Mouse (Mus musculus) liver, embryonic 14.5 days (tissue): ENCODE measurements around the gene Cryaa. TPM values are rescaled to one million over a fixed set of nuclear protein-coding genes. Genes with fewer than 3 reads are reported as not detected.

Experiments
- ATAC-seq: fragments of 200-750 bp; cut with Nextera tagmentation; 2 replicates; pipeline ENCODE4 v1.8.0; 2017; ENCODE audit warnings: moderate number of reproducible peaks, mild to moderate bottlenecking, moderate library complexity; ENCODE audit not compliant: insufficient read depth
- DNase-seq, 3 experiments: peaks; one replicate each; pipeline ENCODE4 v3.0.0-alpha.2; 2012 to 2013; ENCODE audit warnings: low read depth in 3 of 3, low spot score in 3 of 3
- H3K27ac ChIP-seq: fragments of 300-500 bp; sonication (generic); 2 replicates; pipeline ENCODE4 v1.5.1; 2014; ENCODE audit warnings: moderate library complexity, mild to moderate bottlenecking, control low read depth, inconsistent platforms
- H3K27me3 ChIP-seq: fragments of 300-500 bp; sonication (generic); 2 replicates; pipeline ENCODE4 v1.6.1; 2014; ENCODE audit warnings: mild to moderate bottlenecking, low read length, moderate library complexity; ENCODE audit not compliant: control insufficient read depth, insufficient read depth
- H3K36me3 ChIP-seq: fragments of 300-500 bp; sonication (generic); replicated peaks from 2 replicates; pipeline ENCODE4 v1.6.1; 2014; ENCODE audit warnings: low read depth; ENCODE audit not compliant: control insufficient read depth, insufficient read depth
- H3K4me1 ChIP-seq, 2 experiments: fragments of 200-500 bp in 1 of 2; fragments of 300-500 bp in 1 of 2; sonication (generic) in 1 of 2; replicated peaks; 2 replicates each; pipeline ENCODE4 v1.6.1; 2012 to 2014; ENCODE audit warnings: antibody characterized with exemption in 1 of 2, inconsistent platforms in 1 of 2, low read length in 1 of 2; ENCODE audit not compliant: control insufficient read depth in 2 of 2, insufficient read depth in 2 of 2
- H3K4me2 ChIP-seq: fragments of 300-500 bp; sonication (generic); 2 replicates; pipeline ENCODE4 v1.6.1; 2014; ENCODE audit warnings: low read depth, mild to moderate bottlenecking, control low read depth, moderate library complexity
- H3K4me3 ChIP-seq, 2 experiments: fragments of 200-500 bp in 1 of 2; fragments of 300-500 bp in 1 of 2; sonication (generic) in 1 of 2; 2 replicates each; pipeline ENCODE4 v1.5.1; 2012 to 2014; ENCODE audit warnings: low read depth in 2 of 2, low read length in 2 of 2, mild to moderate bottlenecking in 2 of 2, control low read depth in 1 of 2, inconsistent platforms in 1 of 2, moderate library complexity in 1 of 2; ENCODE audit not compliant: insufficient read depth in 1 of 2
- H3K9ac ChIP-seq: fragments of 300-500 bp; sonication (generic); replicated peaks from 2 replicates; pipeline ENCODE4 v1.6.1; 2014; ENCODE audit warnings: mild to moderate bottlenecking, control low read depth, moderate library complexity
- H3K9me3 ChIP-seq: fragments of 300-500 bp; sonication (generic); 2 replicates; pipeline ENCODE4 v1.6.1; 2016; ENCODE audit warnings: low read length, mixed read lengths; ENCODE audit not compliant: control insufficient read depth
- CTCF ChIP-seq: IDR thresholded peaks from 2 replicates; pipeline ENCODE4 v1.5.1; 2016; ENCODE audit warnings: antibody characterized with exemption, low read depth, control low read depth
- EP300 ChIP-seq: IDR thresholded peaks from 2 replicates; pipeline ENCODE4 v1.6.1; 2016; ENCODE audit warnings: antibody characterized with exemption, low read depth
- WGBS: fragments of 180-500 bp; shearing (Covaris S2); extraction: QIAGEN DNeasy Blood & Tissue Kit; methylation state at CpG from one replicate; pipeline ENCODE4 v1.1.7; 2014; ENCODE audit not compliant: insufficient replicate concordance; 5-methylcytosine and 5-hydroxymethylcytosine counted together
- polyA plus RNA-seq, 2 experiments: library from polyadenylated mRNA; depleted of rRNA in 1 of 2; stranded (reverse) in 1 of 2; unstranded in 1 of 2; fragments of >200 nt; fragmentation: Nextera tagmentation in 1 of 2; extraction: Ambion mirVana in 1 of 2; gene quantifications; 2 replicates each; pipeline versions ENCODE4 v1.2.1 to v1.2.3; 2012 to 2014

Cryaa gene
- polyA plus RNA-seq (2012; rRNA removed) (not detected in 2 replicates), polyA plus RNA-seq (2014; fragmentation: Nextera tagmentation; extraction: Ambion mirVana) (not detected in 2 replicates)

DNA sequence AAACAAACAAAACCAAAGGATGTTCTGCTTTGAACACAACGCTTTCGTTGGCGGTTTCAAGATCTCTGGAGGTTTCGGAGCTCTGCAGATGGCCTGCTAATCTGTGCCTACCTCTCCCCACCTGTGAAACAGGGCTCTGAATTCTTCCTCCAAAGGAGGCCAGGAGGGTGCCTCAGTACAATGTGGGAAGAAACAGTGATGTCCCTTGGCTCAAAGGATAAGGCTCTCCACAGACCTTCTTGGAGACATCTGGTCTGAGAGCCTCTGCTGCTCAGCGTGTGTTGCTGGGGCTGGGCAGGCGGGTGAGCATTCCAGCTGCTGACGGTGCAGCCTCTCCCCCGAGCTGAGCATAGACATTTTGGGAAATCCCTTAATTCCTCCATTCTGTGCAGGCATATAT, at the start of gene Cryaa:
Gene Cryaa (plus strand): TSS at position 301 of the 400 bp plus-strand sequence.
- TF ChIP-seq CTCF (no peak), EP300 (no peak)
- Histone ChIP-seq H3K4me2 (no peak within 1 kb of the TSS), H3K9me3 (no peaks in the 10 kb centered on the region), H3K4me3 (no peak within 1 kb of the TSS), H3K9ac (no peak within 1 kb of the TSS), H3K36me3 (no peaks in the 10 kb centered on the region), H3K27ac (no peak within 1 kb of the TSS), H3K27me3 (no peaks in the 10 kb centered on the region), H3K4me1 (no peaks in the 10 kb centered on the region)
- ATAC-seq (no peak), DNase-seq (no peak)
- 68% methylated on average over 8 of the region's 8 CpGs for WGBS

DNA sequence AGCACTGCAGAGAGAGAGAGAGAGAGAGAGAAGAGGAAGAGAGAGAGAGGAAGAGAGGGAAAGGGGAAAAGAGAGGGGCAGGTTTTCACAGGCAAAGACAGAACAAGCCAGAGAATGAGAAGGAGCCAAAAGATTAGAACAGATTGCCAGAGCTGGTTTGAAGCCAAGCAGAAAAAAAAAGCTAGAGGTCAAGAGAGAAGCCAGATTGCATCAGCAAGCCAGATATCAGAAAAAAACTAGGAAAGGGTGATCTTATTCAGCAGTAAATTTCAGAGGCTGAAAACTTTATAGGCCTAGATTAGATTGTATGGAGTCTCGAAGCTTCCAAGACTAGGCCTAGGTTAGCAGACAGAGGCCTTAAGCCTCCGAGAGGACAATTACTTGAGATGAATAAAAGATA, 49.6 kb upstream of the Cryaa start:
- H3K9ac ChIP-seq: no peak overlapping the region
- no peak overlapping the region for H3K4me2 ChIP-seq
- no peak for DNase-seq
- H3K9me3 ChIP-seq: no peaks in the 10 kb centered on the region
- H3K4me3 ChIP-seq: no peak overlapping the region
- ATAC-seq: no peak
- 74% methylated on average over 2 of the region's 2 CpGs for WGBS
- H3K4me1 ChIP-seq: no peaks in the 10 kb centered on the region
- TF ChIP-seq CTCF: no peak
- H3K27ac ChIP-seq: no peak overlapping the region
- H3K36me3 ChIP-seq: no peaks in the 10 kb centered on the region
- H3K27me3 ChIP-seq: no peaks in the 10 kb centered on the region

DNA sequence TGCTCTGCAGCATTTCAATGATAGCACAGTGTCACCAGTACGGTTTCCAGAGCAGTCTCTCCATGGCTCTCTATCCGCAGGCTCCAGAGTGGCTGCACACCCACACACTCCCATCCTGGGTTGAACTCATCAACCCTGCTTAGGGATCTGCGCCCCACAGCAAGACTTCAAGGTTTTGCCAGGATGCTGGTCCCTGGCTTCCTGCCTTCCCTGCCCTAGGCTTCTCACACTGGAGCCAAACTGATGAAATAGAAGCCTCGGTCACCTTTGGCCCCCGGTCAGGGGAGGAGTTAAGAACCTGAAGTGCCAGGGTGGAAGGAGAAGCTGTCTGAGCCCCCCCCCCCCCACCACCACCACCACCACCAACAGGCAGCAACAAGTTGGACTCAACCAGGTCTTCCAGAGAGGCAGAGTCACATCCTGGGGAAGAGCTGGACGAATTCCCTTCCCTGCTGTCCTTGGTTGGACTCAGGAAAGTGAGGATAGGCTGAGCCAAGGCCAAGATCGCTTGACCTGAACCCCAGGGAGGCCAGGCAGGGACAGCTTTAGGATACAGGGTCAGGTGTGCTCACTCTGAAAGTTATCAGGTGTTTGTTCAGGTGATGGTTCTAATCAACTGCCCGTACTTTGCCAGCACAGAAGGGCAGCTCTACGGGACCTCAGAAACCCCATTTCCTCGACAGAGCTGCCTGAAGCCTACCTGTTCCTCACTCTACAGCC, 46.4 kb upstream of the Cryaa start:
- no peak overlapping the region for H3K4me2 ChIP-seq
- H3K4me3 ChIP-seq: no peak overlapping the region
- peaks cover 13% of the 10 kb centered on the region for H3K27me3 ChIP-seq
- TF ChIP-seq EP300 (no peak), CTCF (no peak)
- no peak overlapping the region for H3K9ac ChIP-seq
- no peaks in the 10 kb centered on the region; a peak in 1 of 4 replicates for H3K4me1 ChIP-seq
- H3K27ac ChIP-seq: no peak overlapping the region
- H3K36me3 ChIP-seq: no peaks in the 10 kb centered on the region
- DNase-seq (no peak), ATAC-seq (no peak)
- H3K9me3 ChIP-seq: no peaks in the 10 kb centered on the region
- WGBS: 59% methylated on average over 10 of the region's 10 CpGs

DNA sequence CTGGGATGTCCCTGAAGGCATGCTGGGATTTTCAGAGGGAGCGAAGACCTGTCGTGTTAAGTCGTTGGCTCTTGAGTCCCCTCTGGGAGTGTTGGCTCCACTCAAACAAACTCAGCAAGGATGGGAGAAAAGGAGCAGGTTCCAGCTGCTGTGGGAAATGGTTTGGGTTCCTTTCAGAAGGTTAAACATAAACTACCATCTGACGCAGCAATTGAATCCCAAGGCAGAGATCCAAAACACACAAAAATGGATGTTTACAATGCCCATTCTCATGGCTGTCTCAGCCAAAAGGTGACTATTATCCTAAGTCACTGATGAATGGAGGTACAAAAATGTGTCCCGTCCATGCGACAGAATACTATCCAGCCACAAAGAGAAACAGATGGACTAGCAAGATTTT, 44.6 kb upstream of the Cryaa start:
- TF ChIP-seq CTCF (no peak), EP300 (no peak)
- no peak for ATAC-seq
- no peak overlapping the region for H3K27ac ChIP-seq
- H3K27me3 ChIP-seq: peaks cover 31% of the 10 kb centered on the region
- H3K9ac ChIP-seq: no peak overlapping the region
- no peak for DNase-seq
- H3K4me3 ChIP-seq: no peak overlapping the region
- no peak overlapping the region for H3K4me2 ChIP-seq
- no peaks in the 10 kb centered on the region for H3K9me3 ChIP-seq
- H3K4me1 ChIP-seq: peaks cover 0 to 3% of the 10 kb centered on the region in 2 experiments; a peak in 2 of 4 replicates
- WGBS: 65% methylated on average over 6 of the region's 6 CpGs
- H3K36me3 ChIP-seq: no peaks in the 10 kb centered on the region

DNA sequence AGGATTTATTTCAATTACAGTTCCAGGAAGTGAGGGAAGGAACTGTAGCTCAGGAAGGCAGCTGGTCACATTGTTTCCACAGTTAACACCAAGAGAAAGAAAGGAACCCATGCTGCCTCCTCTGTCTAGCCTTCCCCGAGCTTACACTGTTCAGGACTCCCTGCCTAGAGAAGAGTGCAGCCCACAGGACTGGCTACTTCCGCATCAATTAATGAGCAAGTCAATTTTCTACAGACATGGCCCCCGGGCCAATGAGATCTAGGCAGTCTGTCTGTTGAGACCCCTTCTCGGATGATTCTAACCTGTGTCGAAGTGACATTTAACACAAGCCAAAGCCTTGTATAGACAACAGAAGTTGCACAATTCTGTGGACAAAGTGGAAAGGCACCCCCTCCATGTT, 42.7 kb upstream of the Cryaa start:
- H3K27ac ChIP-seq: no peak overlapping the region
- DNase-seq: no peak
- 46% methylated on average over 5 of the region's 5 CpGs for WGBS
- no peak for TF ChIP-seq EP300
- no peak for TF ChIP-seq CTCF
- no peak overlapping the region for H3K4me2 ChIP-seq
- peaks cover 31% of the 10 kb centered on the region for H3K27me3 ChIP-seq
- H3K4me3 ChIP-seq: no peak overlapping the region
- no peak for ATAC-seq
- H3K9ac ChIP-seq: no peak overlapping the region
- H3K9me3 ChIP-seq: no peaks in the 10 kb centered on the region
- no peaks in the 10 kb centered on the region for H3K36me3 ChIP-seq
- peaks cover 0 to 3% of the 10 kb centered on the region in 2 experiments; a peak in 2 of 4 replicates for H3K4me1 ChIP-seq
